Mouse (Mus musculus) CH12.LX (cell line): ENCODE data around the gene Baiap3. TPM values are rescaled to one million over a fixed set of nuclear protein-coding genes. Genes with fewer than 3 reads are reported as not detected.

Experiments
- DNase-seq: peaks from one replicate; pipeline ENCODE4 v3.0.0-alpha.2; 2013; ENCODE audit errors: extremely low read depth
- H3K27ac ChIP-seq: 2 replicates; pipeline ENCODE4 v1.5.1; 2012; ENCODE audit warnings: low read depth, mild to moderate bottlenecking, control low read depth, moderate library complexity; ENCODE audit not compliant: insufficient read depth
- H3K27me3 ChIP-seq: replicated peaks from 2 replicates; pipeline ENCODE3; 2012; ENCODE audit warnings: inconsistent platforms
- H3K36me3 ChIP-seq, 2 experiments: replicated peaks in 1 of 2; 2 replicates each; pipeline versions ENCODE3 to v1.6.1; 2012; ENCODE audit warnings: inconsistent platforms in 1 of 2, low read length in 1 of 2, mild to moderate bottlenecking in 1 of 2, mixed read lengths in 1 of 2, moderate library complexity in 1 of 2; ENCODE audit not compliant: control insufficient read depth in 1 of 2, insufficient read depth in 1 of 2
- H3K4me1 ChIP-seq, 2 experiments: 2 replicates each; pipeline ENCODE4 v1.6.1; 2012; ENCODE audit warnings: inconsistent platforms in 1 of 2, moderate library complexity in 1 of 2; ENCODE audit not compliant: insufficient read depth in 2 of 2, control insufficient read depth in 1 of 2
- H3K4me2 ChIP-seq: 2 replicates; pipeline ENCODE4 v1.6.1; 2012; ENCODE audit warnings: low read depth, mild to moderate bottlenecking, control low read depth; ENCODE audit not compliant: poor library complexity, insufficient read depth, severe bottlenecking
- H3K4me3 ChIP-seq, 3 experiments: fragments of 150-350 bp in 1 of 3; sonication (generic) in 1 of 3; replicated peaks in 1 of 3; 2 replicates each; pipeline versions ENCODE3 to v1.5.1; 2011 to 2012; ENCODE audit warnings: low read depth in 2 of 3, low read length in 2 of 3, mild to moderate bottlenecking in 2 of 3, moderate library complexity in 2 of 3, control low read depth in 1 of 3, improper control_type of control experiment in 1 of 3, inconsistent platforms in 1 of 3, mixed read lengths in 1 of 3; ENCODE audit not compliant: poor library complexity in 1 of 3
- H3K79me2 ChIP-seq: replicated peaks from 2 replicates; pipeline ENCODE4 v1.6.1; 2012; ENCODE audit warnings: mild to moderate bottlenecking, moderate library complexity; ENCODE audit not compliant: control insufficient read depth, poor library complexity, insufficient read depth, severe bottlenecking; ENCODE audit errors: extremely low read depth
- H3K9ac ChIP-seq: 2 replicates; pipeline ENCODE4 v1.6.1; 2012; ENCODE audit warnings: low read depth, mild to moderate bottlenecking, control low read depth, moderate library complexity; ENCODE audit not compliant: insufficient read depth
- H3K9me3 ChIP-seq: replicated peaks from 2 replicates; pipeline ENCODE3; 2012; ENCODE audit warnings: low read length, inconsistent platforms, mixed read lengths
- BHLHE40 ChIP-seq: IDR thresholded peaks from 2 replicates; pipeline ENCODE4 v1.6.1; 2011; ENCODE audit warnings: mild to moderate bottlenecking, low read depth, low read length, improper control_type of control experiment
- CTCF ChIP-seq, 2 experiments: IDR thresholded peaks in 1 of 2; conservative IDR thresholded peaks in 1 of 2; 2 replicates each; pipeline ENCODE4 v1.5.1; 2011 to 2012; ENCODE audit warnings: low read depth in 2 of 2, low read length in 2 of 2, improper control_type of control experiment in 1 of 2, inconsistent platforms in 1 of 2, mild to moderate bottlenecking in 1 of 2, moderate library complexity in 1 of 2
- E2F4 ChIP-seq: IDR thresholded peaks from 2 replicates; pipeline ENCODE4 v1.6.1; 2011; ENCODE audit warnings: low read depth, low read length, improper control_type of control experiment; ENCODE audit not compliant: insufficient replicate concordance
- ELF1 ChIP-seq: IDR thresholded peaks from 2 replicates; pipeline ENCODE4 v1.6.1; 2014; ENCODE audit warnings: low read depth, mild to moderate bottlenecking, inconsistent platforms, low read length, improper control_type of control experiment
- ETS1 ChIP-seq: conservative IDR thresholded peaks from 2 replicates; pipeline ENCODE4 v1.6.1; 2012; ENCODE audit warnings: low read depth, mild to moderate bottlenecking, inconsistent platforms, low read length, improper control_type of control experiment, moderate library complexity
- GABPA ChIP-seq: IDR thresholded peaks from 2 replicates; pipeline ENCODE4 v1.6.1; 2012; ENCODE audit warnings: low read depth, low read length, improper control_type of control experiment, inconsistent platforms; ENCODE audit not compliant: insufficient replicate concordance
- JUN ChIP-seq: IDR thresholded peaks from 2 replicates; pipeline ENCODE4 v1.6.1; 2011; ENCODE audit warnings: low read depth, mild to moderate bottlenecking, low read length, improper control_type of control experiment, moderate library complexity; ENCODE audit not compliant: insufficient read depth
- JUND ChIP-seq: conservative IDR thresholded peaks from 2 replicates; pipeline ENCODE4 v1.6.1; 2011; ENCODE audit warnings: low read depth, low read length, improper control_type of control experiment
- KAT2A ChIP-seq: IDR thresholded peaks from 2 replicates; pipeline ENCODE4 v1.6.1; 2012; ENCODE audit warnings: low read length, improper control_type of control experiment, inconsistent platforms; ENCODE audit not compliant: insufficient replicate concordance
- NELFE ChIP-seq: IDR thresholded peaks from 2 replicates; pipeline ENCODE4 v1.6.1; 2011; ENCODE audit warnings: low read depth, low read length, improper control_type of control experiment
- NRF1 ChIP-seq: IDR thresholded peaks from 2 replicates; pipeline ENCODE4 v1.6.1; 2014; ENCODE audit warnings: low read depth, mild to moderate bottlenecking, inconsistent platforms, low read length, improper control_type of control experiment, moderate library complexity
- POLR2A ChIP-seq: IDR thresholded peaks from 2 replicates; pipeline ENCODE4 v1.6.1; 2011; ENCODE audit warnings: low read depth, mild to moderate bottlenecking, improper control_type of control experiment, low read length
- RAD21 ChIP-seq: IDR thresholded peaks from 2 replicates; pipeline ENCODE4 v1.6.1; 2011; ENCODE audit warnings: low read depth, mild to moderate bottlenecking, low read length, improper control_type of control experiment, moderate library complexity
- RCOR1 ChIP-seq: conservative IDR thresholded peaks from 2 replicates; pipeline ENCODE4 v1.6.1; 2012; ENCODE audit warnings: low read depth, mild to moderate bottlenecking, inconsistent platforms, low read length, improper control_type of control experiment
- SIN3A ChIP-seq: IDR thresholded peaks from 2 replicates; pipeline ENCODE4 v1.6.1; 2012; ENCODE audit warnings: low read length, improper control_type of control experiment, inconsistent platforms
- SMC3 ChIP-seq: IDR thresholded peaks from 2 replicates; pipeline ENCODE4 v1.6.1; 2011; ENCODE audit warnings: low read depth, low read length, improper control_type of control experiment
- UBTF ChIP-seq: IDR thresholded peaks from 2 replicates; pipeline ENCODE4 v1.6.1; 2012; ENCODE audit warnings: low read depth, mild to moderate bottlenecking, inconsistent platforms, low read length, improper control_type of control experiment, moderate library complexity
- ZC3H11A ChIP-seq: IDR thresholded peaks from 2 replicates; pipeline ENCODE4 v1.6.1; 2012; ENCODE audit warnings: low read depth, mild to moderate bottlenecking, inconsistent platforms, low read length, improper control_type of control experiment
- ZMIZ1 ChIP-seq: IDR thresholded peaks from 2 replicates; pipeline ENCODE4 v1.6.1; 2012; ENCODE audit warnings: low read depth, mild to moderate bottlenecking, inconsistent platforms, low read length, improper control_type of control experiment
- dilution Hi-C: fragments of 300-500 bp; cut with MboI; formaldehyde crosslinking; loops from 2 replicates; pipeline ENCODE4 v1.14.3; 2020; ENCODE audit warnings: low sequenced_read_pairs; ENCODE audit not compliant: extremely low pct_unique_long_range_greater_than_20kb, extremely low pct_ligation_motif_present
- in situ Hi-C: fragments of 300-500 bp; cut with MboI; formaldehyde crosslinking; loops from 3 replicates; pipeline ENCODE4 v1.14.3; 2019; ENCODE audit warnings: low sequenced_read_pairs, low pct_ligation_motif_present, low pct_unique_long_range_greater_than_20kb, mixed read lengths
- polyA plus RNA-seq: library from polyadenylated mRNA; unstranded; fragments of >175 nt; gene quantifications from 2 replicates; pipeline ENCODE4 v1.2.1, GENCODE M21; 2012; ENCODE audit warnings: low read depth; ENCODE audit not compliant: insufficient read length
- total RNA-seq, 2 experiments: library from RNA; depleted of rRNA; stranded (reverse); fragments of 300-350 nt in 1 of 2; fragments of >200 nt in 1 of 2; gene quantifications; 2 replicates each; pipeline ENCODE4 v1.2.3; 2012 to 2014

Baiap3 gene
- total and polyA plus RNA-seq, 3 experiments: 0.19 to 0.21 TPM; not detected in 1

DNA sequence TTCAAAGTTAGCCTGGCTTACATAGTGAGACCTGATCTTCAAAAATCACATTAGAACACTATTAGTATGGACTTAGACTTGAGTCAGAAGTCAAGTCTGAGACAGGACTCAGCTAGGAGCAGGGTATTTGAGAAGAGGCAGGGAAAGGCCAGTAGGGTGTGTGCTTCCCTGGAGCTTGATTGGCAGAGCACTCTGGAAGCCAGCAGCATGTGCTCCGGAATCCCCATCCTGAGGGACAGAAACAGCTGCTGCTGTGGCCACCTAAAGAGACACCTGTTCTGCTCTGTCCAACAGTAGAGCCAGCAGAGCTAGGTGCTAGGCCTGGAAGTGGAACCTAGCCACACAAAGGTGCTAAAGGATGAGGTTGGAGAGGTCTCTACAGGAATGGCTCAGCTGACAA lies 37.9 kb upstream of the Baiap3 start:
- Histone ChIP-seq H3K9me3 (no peaks in the 10 kb centered on the region), H3K4me1 (peaks cover 4 to 8% of the 10 kb centered on the region in 2 experiments; a peak in 3 of 4 replicates), H3K4me3 (no peak overlapping the region), H3K79me2 (no peaks in the 10 kb centered on the region), H3K27ac (no peak overlapping the region), H3K36me3 (no peaks in the 10 kb centered on the region), H3K27me3 (peaks cover 82% of the 10 kb centered on the region), H3K9ac (no peak overlapping the region), H3K4me2 (no peak overlapping the region)
- no peak for DNase-seq
- TF ChIP-seq KAT2A (no peak), SIN3A (no peak), NRF1 (no peak), ZMIZ1 (no peak), BHLHE40 (no peak), JUN (no peak), UBTF (no peak), ETS1 (no peak), NELFE (no peak), POLR2A (no peak), JUND (no peak), E2F4 (no peak)
- dilution Hi-C loops (no loop called here), in situ Hi-C loops (no loop called here)

DNA sequence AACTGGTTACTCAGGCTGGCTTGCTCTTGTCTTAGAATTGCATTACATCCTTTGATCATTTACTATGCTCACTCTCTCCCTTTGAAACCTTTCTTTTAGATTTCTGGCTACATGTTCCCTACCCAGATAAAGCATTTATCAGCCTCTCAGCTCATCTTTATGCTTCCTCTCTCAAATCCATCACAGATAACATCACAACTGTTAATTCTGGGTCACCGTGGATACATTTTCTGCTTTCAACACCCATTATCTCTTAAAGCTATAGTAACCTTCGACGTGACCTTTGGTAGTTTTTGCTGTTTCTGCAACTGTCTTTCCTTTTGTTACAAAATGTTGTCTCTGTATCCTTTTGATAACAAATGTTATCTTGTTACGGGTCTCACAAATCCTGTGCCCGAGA lies 37.3 kb upstream of the Baiap3 start:
- Histone ChIP-seq H3K27me3 (peaks cover 76% of the 10 kb centered on the region), H3K4me3 (no peak overlapping the region), H3K79me2 (no peaks in the 10 kb centered on the region), H3K4me1 (peaks cover 4% of the 10 kb centered on the region in 2 experiments; a peak in 3 of 4 replicates), H3K27ac (no peak overlapping the region), H3K9me3 (no peaks in the 10 kb centered on the region), H3K4me2 (no peak overlapping the region), H3K9ac (no peak overlapping the region), H3K36me3 (no peaks in the 10 kb centered on the region)
- in situ Hi-C loops (no loop called here), dilution Hi-C loops (no loop called here)
- TF ChIP-seq NRF1 (no peak), JUND (no peak), BHLHE40 (no peak)
- DNase-seq: no peak

DNA sequence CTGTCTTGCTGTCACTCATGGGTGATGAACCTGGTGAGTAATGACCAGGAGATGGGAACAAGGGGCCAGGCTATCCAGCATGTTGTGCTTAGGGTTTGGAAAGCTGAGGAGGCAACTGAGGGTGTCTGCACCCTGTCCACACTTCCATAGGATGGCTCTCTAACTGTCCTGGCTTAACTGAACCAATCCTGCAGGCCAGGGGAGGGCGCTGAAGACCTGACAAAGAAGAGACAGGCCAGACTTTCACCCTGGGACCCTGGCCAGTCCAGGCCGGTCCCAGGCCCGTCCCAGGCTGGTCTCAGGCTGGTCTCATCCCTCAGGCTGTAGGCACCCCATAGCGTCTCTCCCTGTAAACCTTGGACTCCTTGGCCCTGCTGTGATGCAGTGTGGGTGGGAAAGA lies 34.2 kb upstream of the Baiap3 start:
- H3K27ac ChIP-seq: no peak overlapping the region
- peaks cover 53% of the 10 kb centered on the region for H3K27me3 ChIP-seq
- DNase-seq: no peak
- TF ChIP-seq SMC3: peak; percentile 11; the same call in 1 of the 2 replicates
- no peak for TF ChIP-seq RCOR1
- no peak for TF ChIP-seq ZC3H11A
- no peak for TF ChIP-seq ELF1
- TF ChIP-seq GABPA: no peak
- TF ChIP-seq CTCF (conservative IDR thresholded peaks at IDR 0.05 in 1 of 2, IDR thresholded peaks at IDR 0.05 in 1 of 2; ENCODE audit: low read depth in 2 of 2, low read length in 2 of 2): peak in 1 of 2 experiments; percentile 51; a peak in 2 of 4 replicates
- TF ChIP-seq RAD21: peak; percentile 26
- TF ChIP-seq, all 38 proteins: peak for 3
- Histone ChIP-seq H3K9ac (no peak overlapping the region), H3K79me2 (no peaks in the 10 kb centered on the region), H3K4me1 (no peaks in the 10 kb centered on the region), H3K36me3 (no peaks in the 10 kb centered on the region), H3K4me2 (no peak overlapping the region), H3K4me3 (no peak overlapping the region), H3K9me3 (peaks cover 3% of the 10 kb centered on the region)
- in situ Hi-C loops: no loop called here
- dilution Hi-C loops: no loop called here
